Mouse (Mus musculus): ENCODE results near the gene Usp2.

Usp2 gene

GRCm38 (mm10) chr9:44066785-44067225 lies at the start of gene Usp2:
Gene Usp2 (plus strand): TSS chr9:44067021.
- peak; percentile 99 for DNase-seq (ENCODE audit: low read depth, low spot score)

- no peak for DNase-seq (ENCODE audit: low read depth, low spot score)
These were observed 49.0 kb upstream of the Usp2 start for GRCm38 (mm10) chr9:44017846-44018245.

GRCm38 (mm10) chr9:44020001-44020400 lies 46.8 kb upstream of the Usp2 start:
- DNase-seq (ENCODE audit: low read depth, low spot score) = no peak

GRCm38 (mm10) chr9:44022100-44022847 lies 44.5 kb upstream of the Usp2 start:
- DNase-seq (ENCODE audit: low read depth, low spot score) = no peak

GRCm38 (mm10) chr9:44024096-44024495 lies 42.7 kb upstream of the Usp2 start:
- DNase-seq (ENCODE audit: low read depth, low spot score) = no peak

- no peak for DNase-seq (ENCODE audit: low read depth, low spot score)
These were observed 37.1 kb upstream of the Usp2 start for GRCm38 (mm10) chr9:44029580-44030236.

- no peak for DNase-seq (ENCODE audit: low read depth, low spot score)
These were observed 36.2 kb upstream of the Usp2 start for GRCm38 (mm10) chr9:44030646-44031045.

GRCm38 (mm10) chr9:44031079-44031478 lies 35.7 kb upstream of the Usp2 start:
- no peak for DNase-seq (ENCODE audit: low read depth, low spot score)

GRCm38 (mm10) chr9:44031946-44032345 lies 34.9 kb upstream of the Usp2 start:
- DNase-seq (ENCODE audit: low read depth, low spot score) = no peak

- DNase-seq (ENCODE audit: low read depth, low spot score) = no peak
These were observed 33.5 kb upstream of the Usp2 start for GRCm38 (mm10) chr9:44033317-44033716.

- DNase-seq (ENCODE audit: low read depth, low spot score) = no peak
These were observed 32.7 kb upstream of the Usp2 start for GRCm38 (mm10) chr9:44033957-44034727.

GRCm38 (mm10) chr9:44037106-44037505 lies 29.7 kb upstream of the Usp2 start:
- no peak for DNase-seq (ENCODE audit: low read depth, low spot score)

GRCm38 (mm10) chr9:44041511-44042395 lies 25.1 kb upstream of the Usp2 start:
- DNase-seq (ENCODE audit: low read depth, low spot score) = no peak

GRCm38 (mm10) chr9:44042396-44042680 lies 24.5 kb upstream of the Usp2 start:
- DNase-seq (ENCODE audit: low read depth, low spot score) = no peak

- peak; percentile 95 for DNase-seq (ENCODE audit: low read depth, low spot score)
These were observed 23.7 kb upstream of the Usp2 start, which contains the start of gene Thy1 for GRCm38 (mm10) chr9:44042836-44043707. Gene Thy1 (plus strand): TSS chr9:44043384.

- peak; percentile 66 for DNase-seq (ENCODE audit: low read depth, low spot score)
These were observed 23.0 kb upstream of the Usp2 start for GRCm38 (mm10) chr9:44043708-44044425.

- DNase-seq (ENCODE audit: low read depth, low spot score) = peak; percentile 82
These were observed 22.2 kb upstream of the Usp2 start for GRCm38 (mm10) chr9:44044426-44045157.

GRCm38 (mm10) chr9:44045158-44045883 lies 21.5 kb upstream of the Usp2 start:
- no peak for DNase-seq (ENCODE audit: low read depth, low spot score)

Data from brain, adult 2 months (tissue).